Mouse (Mus musculus): Measurements from ENCODE around the gene E2f2. TPM values are rescaled to one million over a fixed set of nuclear protein-coding genes. Genes with fewer than 3 reads are reported as not detected.

E2f2 gene
- total RNA-seq, 4 experiments from 2014 or later: 2.6 to 3.6 (median 2.7) TPM

DNA sequence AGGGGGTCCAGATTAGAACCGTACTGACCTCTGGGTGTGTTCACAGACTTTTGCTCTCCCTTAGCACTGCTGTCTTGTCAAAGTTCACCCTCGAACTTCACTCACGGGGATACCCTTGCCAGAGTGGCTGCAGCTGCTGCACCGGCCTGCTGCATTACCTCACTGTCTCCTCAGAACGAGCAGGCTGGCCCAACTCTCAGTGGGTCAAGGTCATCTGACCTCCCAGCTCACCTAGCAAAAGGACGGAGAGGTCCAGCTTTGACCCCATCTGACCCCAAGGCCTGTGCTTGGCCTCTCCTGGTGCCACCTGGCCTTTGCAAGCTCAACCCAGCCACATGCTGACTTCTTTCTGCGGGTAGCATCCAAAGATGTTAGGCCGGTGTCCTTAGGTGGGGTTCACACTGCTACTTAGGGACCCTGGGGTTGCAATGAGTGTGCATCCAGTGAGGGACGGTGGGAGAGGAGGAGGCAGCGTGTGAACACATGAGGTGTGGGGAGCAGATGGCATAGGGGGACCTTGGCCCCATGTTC, 3.9 kb downstream of the E2f2 start:
- no peak for DNase-seq

GRCm38 (mm10) chr4:136177244-136177611, 5.0 kb downstream of the E2f2 start:
- DNase-seq: no peak

DNA sequence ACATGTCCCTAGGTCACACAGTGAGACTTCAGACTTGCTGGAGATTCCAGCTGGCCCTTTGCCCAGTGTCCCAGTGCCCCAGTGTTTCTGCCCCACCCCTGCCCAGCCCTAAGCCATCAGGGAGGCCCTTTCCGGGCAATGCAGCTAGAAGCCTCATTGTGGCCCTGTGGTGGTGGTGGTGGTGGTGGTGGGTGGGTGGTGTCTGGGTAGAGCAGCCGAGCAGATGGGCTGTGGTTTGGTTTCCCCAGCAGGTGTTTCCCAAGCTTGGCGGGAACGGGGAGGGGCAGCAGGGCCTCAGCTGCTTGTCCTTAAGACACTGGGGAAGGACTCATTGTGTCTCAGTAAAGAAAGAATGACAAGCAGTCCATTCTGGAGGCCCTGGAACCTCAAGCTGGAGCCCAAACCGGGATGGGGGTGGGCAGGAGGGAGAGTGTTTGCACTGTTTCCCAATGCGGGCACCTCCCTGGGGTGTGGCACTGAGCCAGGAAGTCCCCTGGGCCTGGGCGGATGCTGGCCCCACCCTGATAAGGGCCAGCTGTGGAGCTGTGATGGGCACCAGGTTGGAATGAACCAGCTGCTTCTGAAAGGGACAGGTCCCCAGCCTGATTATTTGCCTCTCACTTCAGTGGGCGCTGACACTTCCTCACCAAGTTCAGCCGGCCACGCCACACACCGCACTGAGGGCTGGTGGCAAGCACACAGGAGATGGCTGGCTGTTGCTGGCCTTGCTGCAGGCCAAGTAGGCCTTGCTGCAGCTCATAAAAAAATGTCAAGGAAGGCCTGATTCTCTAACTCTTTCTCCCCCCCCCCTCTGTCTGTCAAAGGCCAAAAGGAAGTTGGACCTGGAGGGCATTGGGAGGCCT, 5.6 kb downstream of the E2f2 start:
- no peak for DNase-seq

GRCm38 (mm10) chr4:136178475-136178921, 6.3 kb downstream of the E2f2 start:
- no peak for DNase-seq

GRCm38 (mm10) chr4:136179456-136179855, 7.3 kb downstream of the E2f2 start:
- DNase-seq: no peak

DNA sequence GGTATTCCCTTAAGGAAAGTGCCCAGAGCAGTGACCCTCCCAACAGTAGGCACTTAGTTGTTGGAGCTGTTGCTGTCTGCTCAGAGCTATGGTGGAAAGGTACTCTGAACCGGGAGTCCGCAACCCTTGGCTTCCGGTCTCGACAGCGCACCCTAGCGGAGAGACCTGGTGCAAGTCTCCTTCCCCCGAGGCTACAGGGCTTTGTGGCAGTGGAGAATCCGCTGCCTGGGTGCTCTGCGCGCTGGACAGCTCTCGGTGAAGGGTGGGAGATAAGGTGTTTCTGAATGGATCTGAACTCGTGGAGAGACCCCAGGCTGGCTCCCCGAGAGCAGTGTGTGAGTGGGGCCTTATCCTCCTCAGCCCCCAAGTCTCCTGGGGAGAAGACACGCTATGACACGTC, 7.8 kb downstream of the E2f2 start:
- peak; percentile 74 for DNase-seq

DNA sequence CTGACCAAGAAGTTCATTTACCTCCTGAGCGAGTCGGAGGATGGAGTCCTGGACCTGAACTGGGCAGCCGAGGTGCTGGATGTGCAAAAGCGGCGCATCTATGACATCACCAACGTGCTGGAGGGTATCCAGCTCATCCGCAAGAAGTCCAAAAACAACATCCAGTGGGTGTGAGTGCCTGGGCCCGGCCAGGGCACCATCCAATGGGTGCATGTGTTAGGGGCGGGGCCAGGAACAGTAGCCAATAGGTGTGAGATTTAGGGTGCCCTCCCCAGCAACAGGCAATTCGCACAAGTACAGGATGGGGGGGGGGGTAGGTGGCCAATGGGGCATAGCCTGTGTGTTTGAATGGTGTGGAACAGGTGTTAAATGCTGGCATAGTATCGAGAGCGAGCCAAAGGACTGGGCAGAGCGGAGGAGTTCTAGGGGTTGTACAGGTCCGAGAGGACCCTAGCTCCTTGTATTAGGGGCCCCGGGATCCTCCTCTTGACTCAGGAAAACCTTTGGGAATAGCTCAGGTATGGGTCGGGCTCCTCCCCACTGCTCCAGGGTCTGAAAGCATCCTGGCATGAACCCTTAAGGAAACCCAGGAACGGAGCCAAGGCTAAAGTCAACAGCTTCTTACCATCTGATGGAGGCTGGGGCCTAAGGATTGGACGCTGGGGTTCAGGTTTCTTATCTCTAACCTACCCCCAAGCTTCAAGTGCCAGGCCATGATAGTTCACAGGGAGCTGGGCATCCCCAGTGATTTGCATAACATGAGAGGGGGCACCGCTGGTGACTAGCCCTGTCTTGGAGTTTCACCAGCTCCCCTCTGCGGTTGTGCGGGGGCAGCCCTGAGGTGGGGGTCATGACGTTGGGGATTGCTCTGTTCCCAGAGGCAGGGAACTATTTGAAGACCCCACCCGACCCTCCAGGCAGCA, 8.5 kb downstream of the E2f2 start:
- peak; percentile 93 for DNase-seq

- no peak for DNase-seq
Observed at GRCm38 (mm10) chr4:136181367-136181766, 9.2 kb downstream of the E2f2 start.

GRCm38 (mm10) chr4:136185375-136185774, 13.2 kb downstream of the E2f2 start:
- no peak for DNase-seq

DNA sequence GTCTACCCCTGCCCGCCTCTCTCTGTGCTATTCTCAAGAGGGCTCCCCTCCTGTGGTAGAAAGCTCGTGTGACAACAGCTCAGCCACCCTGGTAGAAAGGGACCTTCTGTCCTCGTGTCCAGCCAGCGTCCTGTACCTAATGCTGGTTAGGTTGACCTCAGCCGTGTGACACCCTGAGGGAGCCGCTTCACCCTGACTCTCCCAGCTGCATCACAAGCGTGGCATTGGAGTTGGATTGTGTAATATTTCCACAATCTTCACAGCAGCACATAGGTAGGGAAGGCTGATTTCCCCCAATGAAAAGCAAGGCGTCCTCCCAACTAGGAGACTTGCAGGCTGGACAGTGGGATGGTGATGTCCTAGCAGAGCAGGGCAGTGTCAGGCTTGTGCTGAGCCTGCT, 14.1 kb downstream of the E2f2 start:
- no peak for DNase-seq

GRCm38 (mm10) chr4:136186739-136187472, 14.7 kb downstream of the E2f2 start:
- DNase-seq: no peak

GRCm38 (mm10) chr4:136188973-136189737, 17.0 kb downstream of the E2f2 start:
- no peak for DNase-seq

GRCm38 (mm10) chr4:136189912-136190311, 17.7 kb downstream of the E2f2 start:
- no peak for DNase-seq

GRCm38 (mm10) chr4:136193571-136193970, 21.4 kb downstream of the E2f2 start:
- no peak for DNase-seq

- DNase-seq: no peak
Observed at GRCm38 (mm10) chr4:136195029-136195428, 22.8 kb downstream of the E2f2 start.

- no peak for DNase-seq
Observed at GRCm38 (mm10) chr4:136195629-136196028, 23.4 kb downstream of the E2f2 start.

GRCm38 (mm10) chr4:136196201-136196600, 24.0 kb downstream of the E2f2 start:
- no peak for DNase-seq

DNA sequence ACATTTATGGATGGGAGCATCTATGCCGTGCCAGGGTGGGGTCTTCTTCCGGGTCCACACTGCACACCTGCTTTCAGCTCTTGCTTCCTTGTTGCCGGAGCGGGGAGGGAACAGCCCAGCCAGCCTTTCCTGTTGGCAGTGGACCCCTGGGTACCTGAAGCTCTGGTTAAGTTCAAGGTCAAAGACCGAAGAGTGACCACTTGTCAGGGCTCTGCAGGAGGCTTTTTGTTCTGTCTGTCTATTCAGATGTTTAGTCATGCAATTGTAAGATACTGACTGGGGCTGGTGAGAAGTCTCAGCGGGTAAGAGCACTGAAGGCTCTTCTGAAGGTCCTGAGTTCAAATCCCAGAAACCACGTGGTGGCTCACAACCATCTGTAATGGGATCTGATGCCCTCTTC, 26.7 kb downstream of the E2f2 start:
- DNase-seq: no peak

DNA sequence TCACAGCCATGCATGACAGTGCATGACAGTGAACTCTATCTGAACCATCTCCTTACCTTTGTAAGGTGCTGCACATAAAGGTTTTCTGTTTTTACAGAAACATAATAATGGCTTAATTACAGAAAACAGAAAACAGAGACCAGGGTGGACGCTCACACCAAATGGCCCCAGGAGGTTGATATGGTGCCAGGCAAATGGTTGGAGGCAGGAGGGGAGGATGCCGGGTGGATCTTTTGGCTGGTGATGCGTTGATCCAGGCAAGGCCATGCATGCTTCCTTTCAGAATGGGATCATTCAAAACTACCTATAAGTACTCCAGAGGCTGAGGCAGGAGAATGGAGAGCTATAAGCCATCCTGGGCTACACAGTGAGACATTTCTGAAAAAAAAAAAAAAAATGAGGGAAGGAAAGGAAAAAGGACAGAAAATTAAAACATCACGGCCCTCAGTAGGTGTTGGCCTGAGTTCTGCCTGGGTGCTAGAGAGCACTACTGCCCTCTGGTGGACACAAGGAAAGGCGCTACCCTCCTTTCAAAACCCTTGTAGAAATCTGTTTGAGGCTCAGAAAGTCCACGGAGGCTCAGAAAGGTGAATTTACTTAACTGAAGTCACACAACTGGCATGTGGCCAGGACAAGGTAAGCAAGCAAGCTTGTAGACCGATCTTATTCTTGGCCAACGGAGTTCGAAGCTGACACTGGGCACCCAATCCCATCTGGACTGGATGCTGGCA, 27.5 kb downstream of the E2f2 start:
- no peak for DNase-seq

- no peak for DNase-seq
Observed at GRCm38 (mm10) chr4:136202509-136202908, 30.3 kb downstream of the E2f2 start.

DNA sequence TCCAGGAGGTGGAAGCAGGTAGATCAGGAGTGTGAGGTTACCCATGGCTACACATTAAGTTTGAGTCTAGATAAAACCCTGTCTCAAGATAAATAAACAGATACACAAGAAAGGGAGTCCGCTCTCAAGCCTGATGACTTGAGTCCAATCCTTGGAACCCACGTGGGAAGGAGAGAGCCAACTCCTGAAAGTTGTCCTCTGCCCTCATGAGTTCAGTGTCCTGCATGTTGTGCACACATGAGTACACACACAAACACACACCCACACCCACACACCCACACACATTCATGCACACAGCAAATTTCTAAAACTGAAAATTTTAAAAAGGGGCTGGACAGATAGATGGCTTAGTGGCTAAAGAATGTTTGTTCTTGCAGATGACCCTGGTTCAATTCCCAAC, 32.6 kb downstream of the E2f2 start:
- no peak for DNase-seq

Data from adrenal gland, adult 8-10 months (tissue).